Mouse (Mus musculus) midbrain, embryonic 16.5 days (tissue): ENCODE data around the gene Gcsam. TPM values are rescaled to one million over a fixed set of nuclear protein-coding genes. Genes with fewer than 3 reads are reported as not detected.

ENCODE experiments used
- ATAC-seq: fragments of 200-750 bp; cut with Nextera tagmentation; 2 replicates; pipeline ENCODE4 v1.8.0; 2017; ENCODE audit warnings: moderate TSS enrichment
- H3K27ac ChIP-seq: fragments of 300-500 bp; sonication (generic); 2 replicates; pipeline ENCODE4 v1.5.1; 2014; ENCODE audit warnings: mild to moderate bottlenecking, low read length, mixed read lengths
- H3K27me3 ChIP-seq: fragments of 300-500 bp; sonication (generic); 2 replicates; pipeline ENCODE4 v1.6.1; 2014; ENCODE audit warnings: low read depth, low read length, mixed read lengths; ENCODE audit not compliant: control insufficient read depth, insufficient read depth
- H3K36me3 ChIP-seq: fragments of 300-500 bp; sonication (generic); 2 replicates; pipeline ENCODE4 v1.6.1; 2014; ENCODE audit warnings: mild to moderate bottlenecking, low read length, moderate library complexity, mixed read lengths; ENCODE audit not compliant: control insufficient read depth, insufficient read depth
- H3K4me1 ChIP-seq: fragments of 300-500 bp; sonication (generic); 2 replicates; pipeline ENCODE4 v1.6.1; 2014; ENCODE audit warnings: mild to moderate bottlenecking, low read length, mixed read lengths; ENCODE audit not compliant: control insufficient read depth, insufficient read depth
- H3K4me2 ChIP-seq: fragments of 300-500 bp; sonication (generic); 2 replicates; pipeline ENCODE4 v1.6.1; 2014; ENCODE audit warnings: mild to moderate bottlenecking, low read length, mixed read lengths
- H3K4me3 ChIP-seq: fragments of 300-500 bp; sonication (generic); 2 replicates; pipeline ENCODE4 v1.5.1; 2014; ENCODE audit warnings: low read depth, mild to moderate bottlenecking, low read length, moderate library complexity, mixed read lengths
- H3K9ac ChIP-seq: fragments of 300-500 bp; sonication (generic); 2 replicates; pipeline ENCODE4 v1.6.1; 2014; ENCODE audit warnings: low read depth, low read length, mixed read lengths
- H3K9me3 ChIP-seq: fragments of 300-500 bp; sonication (generic); replicated peaks from 2 replicates; pipeline ENCODE4 v1.6.1; 2014; ENCODE audit warnings: mild to moderate bottlenecking, low read length, mixed read lengths; ENCODE audit not compliant: control insufficient read depth, poor library complexity, severe bottlenecking
- WGBS: fragments of 180-500 bp; shearing (Covaris S2); extraction: QIAGEN DNeasy Blood & Tissue Kit; methylation state at CpG from one replicate; pipeline ENCODE4 v1.1.7; 2014; 5-methylcytosine and 5-hydroxymethylcytosine counted together
- polyA plus RNA-seq: library from polyadenylated mRNA; unstranded; fragments of >200 nt; fragmentation: Nextera tagmentation; extraction: Ambion mirVana; gene quantifications from 2 replicates; pipeline ENCODE4 v1.2.1, GENCODE M21; 2015

Gcsam gene
- polyA plus RNA-seq, 1 experiment from 2014 or later: not detected

DNA sequence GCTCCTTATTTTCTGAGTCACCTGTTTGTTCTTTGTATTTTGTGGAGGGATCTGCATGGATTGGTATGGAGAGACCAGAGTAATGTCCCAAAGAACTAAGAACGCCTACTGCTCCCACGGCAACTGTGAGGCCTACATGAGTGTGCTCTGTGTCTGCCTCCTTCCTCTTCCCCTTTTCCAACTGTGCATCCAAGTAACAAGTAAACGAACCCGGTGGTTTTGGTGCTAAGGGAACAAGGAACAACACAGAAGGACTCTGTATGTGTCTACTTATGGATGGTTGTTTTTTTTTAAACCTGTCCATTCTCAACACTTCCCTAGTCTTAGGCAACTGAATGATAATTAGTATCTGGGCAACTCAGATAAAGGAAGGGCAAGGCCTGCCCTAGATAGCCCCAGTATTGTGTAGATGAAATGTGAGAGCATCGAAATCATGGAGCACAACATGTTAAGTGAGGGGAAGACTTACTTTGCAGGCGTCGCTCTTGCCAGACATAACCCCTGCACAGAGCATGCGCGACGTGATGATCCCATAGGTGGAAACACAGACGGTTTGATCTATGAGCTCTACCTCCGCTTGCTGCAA is 47.5 kb downstream of the Gcsam start:
- Histone ChIP-seq H3K4me1 (no peaks in the 10 kb centered on the region), H3K27me3 (no peaks in the 10 kb centered on the region; the same call in none of the 2 replicates), H3K4me2 (no peak overlapping the region), H3K9me3 (no peaks in the 10 kb centered on the region), H3K27ac (no peak overlapping the region), H3K4me3 (no peak overlapping the region), H3K9ac (no peak overlapping the region), H3K36me3 (no peaks in the 10 kb centered on the region)
- no peak for ATAC-seq
- 95% methylated on average over 12 of the region's 12 CpGs for WGBS

DNA sequence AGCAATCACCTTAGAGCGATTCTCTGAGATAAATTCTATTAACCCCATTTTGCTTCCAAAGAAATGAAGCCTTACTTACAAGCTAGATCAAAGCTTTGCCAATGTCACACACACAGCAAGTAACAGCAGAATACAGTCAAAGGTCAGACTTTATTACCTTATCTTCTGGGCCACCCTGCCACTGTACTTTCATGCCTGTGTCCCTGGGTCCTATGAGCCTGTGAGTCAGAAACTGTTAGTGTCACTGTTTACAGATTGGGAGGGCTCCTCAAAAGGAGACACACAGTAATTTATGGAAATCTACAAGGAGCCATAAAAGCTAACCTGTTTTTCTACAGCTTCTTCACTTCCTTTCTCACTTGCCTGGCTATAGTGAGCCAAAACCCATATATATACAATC is 48.1 kb downstream of the Gcsam start:
- no peaks in the 10 kb centered on the region for H3K4me1 ChIP-seq
- WGBS: 100% methylated on average over 1 of the region's 1 CpGs
- no peak for ATAC-seq
- H3K9me3 ChIP-seq: no peaks in the 10 kb centered on the region
- H3K27ac ChIP-seq: no peak overlapping the region
- no peak overlapping the region for H3K9ac ChIP-seq
- no peaks in the 10 kb centered on the region for H3K36me3 ChIP-seq
- H3K4me2 ChIP-seq: no peak overlapping the region
- no peaks in the 10 kb centered on the region; the same call in none of the 2 replicates for H3K27me3 ChIP-seq
- H3K4me3 ChIP-seq: no peak overlapping the region

DNA sequence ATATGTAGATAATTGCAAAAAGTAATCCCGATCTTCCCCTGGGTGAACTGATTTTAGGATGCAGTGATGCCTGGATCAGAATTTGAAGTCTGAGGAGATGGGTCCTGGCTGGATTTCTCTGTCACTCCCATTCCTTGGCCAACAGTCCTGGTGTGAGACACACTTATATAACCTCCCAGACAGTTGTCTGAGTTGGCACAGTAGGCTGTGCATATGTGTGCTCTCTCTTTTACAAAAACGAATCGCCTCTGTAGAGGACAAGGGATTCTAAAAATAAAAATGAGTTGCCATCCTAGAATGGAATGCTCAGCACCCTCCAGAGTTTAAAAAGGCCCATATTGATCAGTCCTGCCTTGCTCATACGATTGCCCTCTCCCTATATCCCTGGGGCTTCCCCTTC is 49.4 kb downstream of the Gcsam start:
- no peak overlapping the region for H3K9ac ChIP-seq
- H3K27me3 ChIP-seq: no peaks in the 10 kb centered on the region; the same call in 1 of the 2 replicates
- WGBS: 85% methylated on average over 4 of the region's 4 CpGs
- no peaks in the 10 kb centered on the region for H3K9me3 ChIP-seq
- no peaks in the 10 kb centered on the region for H3K4me1 ChIP-seq
- no peak overlapping the region for H3K27ac ChIP-seq
- H3K4me2 ChIP-seq: no peak overlapping the region
- no peak for ATAC-seq
- no peaks in the 10 kb centered on the region for H3K36me3 ChIP-seq
- H3K4me3 ChIP-seq: no peak overlapping the region

DNA sequence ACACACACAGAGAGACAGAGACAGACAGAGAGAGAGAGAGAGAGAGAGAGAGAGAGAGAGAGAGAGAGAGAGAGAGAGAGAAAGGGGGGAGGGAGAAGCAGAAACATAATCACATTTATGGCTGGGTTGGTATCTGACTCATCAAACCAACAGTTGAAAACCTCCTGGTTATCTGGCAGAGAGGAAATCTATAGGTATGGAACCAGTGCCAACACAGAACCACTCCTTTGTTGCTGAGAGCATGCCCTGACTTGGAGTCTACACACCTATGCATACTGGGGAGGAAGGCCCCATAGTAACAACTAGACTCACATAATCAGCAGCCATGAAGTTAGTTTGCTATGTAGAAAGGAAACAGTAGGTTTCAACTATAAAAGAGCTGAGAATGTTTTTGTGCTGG is 52.2 kb downstream of the Gcsam start:
- no peak overlapping the region for H3K4me3 ChIP-seq
- no peak overlapping the region for H3K4me2 ChIP-seq
- H3K9me3 ChIP-seq: no peaks in the 10 kb centered on the region
- H3K27me3 ChIP-seq: no peaks in the 10 kb centered on the region
- no peak overlapping the region for H3K27ac ChIP-seq
- ATAC-seq: no peak
- H3K36me3 ChIP-seq: no peaks in the 10 kb centered on the region
- no peak overlapping the region for H3K9ac ChIP-seq
- H3K4me1 ChIP-seq: no peaks in the 10 kb centered on the region

DNA sequence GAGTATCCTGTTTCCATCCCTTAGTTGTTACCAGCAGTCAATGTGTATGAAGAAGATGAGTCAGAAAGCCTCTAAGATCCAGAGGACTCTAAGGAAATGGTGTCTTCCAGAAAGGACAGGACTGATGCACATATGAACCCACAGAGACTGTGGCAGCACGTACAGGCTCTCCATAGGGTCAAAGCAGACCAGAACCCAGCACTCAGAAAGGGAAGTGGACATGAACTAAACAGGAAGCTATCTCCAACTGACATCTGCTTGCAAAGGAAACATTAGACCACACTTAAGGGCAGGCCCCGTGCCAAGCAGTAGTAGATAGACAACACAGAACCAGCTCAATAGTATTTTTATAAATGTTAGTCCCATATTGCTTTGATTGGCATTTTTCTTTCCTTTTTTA is 56.0 kb downstream of the Gcsam start:
- no peak overlapping the region for H3K9ac ChIP-seq
- no peak for ATAC-seq
- H3K27ac ChIP-seq: no peak overlapping the region
- WGBS: 88% methylated on average over 2 of the region's 2 CpGs
- no peak overlapping the region for H3K4me2 ChIP-seq
- no peaks in the 10 kb centered on the region for H3K36me3 ChIP-seq
- no peak overlapping the region for H3K4me3 ChIP-seq
- no peaks in the 10 kb centered on the region for H3K4me1 ChIP-seq
- H3K9me3 ChIP-seq: no peaks in the 10 kb centered on the region
- no peaks in the 10 kb centered on the region for H3K27me3 ChIP-seq

DNA sequence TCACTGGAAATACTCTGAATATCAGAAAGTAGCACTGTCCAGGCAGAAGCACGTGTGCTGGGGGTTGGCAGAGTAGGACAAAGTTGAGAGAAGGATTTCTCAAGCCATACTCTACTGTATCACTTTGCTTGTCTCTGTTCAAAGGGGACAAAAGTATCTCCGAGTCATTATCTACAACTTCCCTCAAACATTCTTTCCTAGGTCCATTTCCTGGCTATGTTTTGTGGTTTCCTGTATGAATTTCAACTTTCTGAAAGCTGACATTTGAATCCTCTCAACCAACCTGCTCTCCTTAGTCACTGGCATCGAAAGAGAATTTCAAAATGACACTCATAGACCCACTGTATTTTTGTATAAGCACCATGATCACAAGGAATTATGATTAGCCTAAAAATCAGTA is 58.0 kb downstream of the Gcsam start:
- no peaks in the 10 kb centered on the region for H3K36me3 ChIP-seq
- H3K4me3 ChIP-seq: no peak overlapping the region
- no peaks in the 10 kb centered on the region for H3K27me3 ChIP-seq
- 72% methylated on average over 3 of the region's 3 CpGs for WGBS
- no peak overlapping the region for H3K27ac ChIP-seq
- H3K4me1 ChIP-seq: no peaks in the 10 kb centered on the region
- H3K4me2 ChIP-seq: no peak overlapping the region
- no peak overlapping the region for H3K9ac ChIP-seq
- no peaks in the 10 kb centered on the region for H3K9me3 ChIP-seq
- no peak for ATAC-seq

DNA sequence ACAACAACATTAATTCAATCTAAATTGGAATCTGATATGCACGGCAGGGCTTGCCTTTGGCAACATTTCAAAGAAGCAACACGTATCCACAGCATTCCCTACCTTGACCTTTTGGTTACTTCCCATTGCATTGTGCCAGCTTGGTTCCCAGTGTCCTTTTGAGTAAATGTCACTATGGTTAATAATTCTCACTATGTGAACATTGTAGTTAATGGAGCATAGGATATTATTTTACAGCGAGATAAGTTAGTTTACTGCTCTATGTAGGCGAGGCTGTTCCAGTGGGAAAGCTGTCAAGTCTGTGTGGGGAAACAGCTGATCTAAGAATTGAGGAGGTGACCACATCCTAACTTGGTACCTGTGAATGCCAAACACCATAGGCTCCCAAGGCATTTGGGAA is 59.8 kb downstream of the Gcsam start:
- WGBS: 70% methylated on average over 4 of the region's 4 CpGs

More for the DNA sequence above, 59.8 kb downstream of the Gcsam start:
- ATAC-seq: no peak
- no peak overlapping the region for H3K4me2 ChIP-seq
- H3K27ac ChIP-seq: no peak overlapping the region
- no peaks in the 10 kb centered on the region for H3K36me3 ChIP-seq
- no peaks in the 10 kb centered on the region for H3K27me3 ChIP-seq
- no peaks in the 10 kb centered on the region for H3K4me1 ChIP-seq
- no peak overlapping the region for H3K9ac ChIP-seq
- H3K9me3 ChIP-seq: no peaks in the 10 kb centered on the region
- no peak overlapping the region for H3K4me3 ChIP-seq

Other genes with a start within 250 kb of the Gcsam start
- gene Cd200, start 201.3 kb upstream of the Gcsam start, polyA plus RNA-seq: 411 and 438 TPM in 2 replicates
- gene Gm609, start 117.4 kb upstream of the Gcsam start, polyA plus RNA-seq: not detected in 2 replicates
- not detected in 2 replicates for gene Gm17783, start 78.3 kb upstream of the Gcsam start, polyA plus RNA-seq
- not detected in 2 replicates for gene Slc9c1, start 75.1 kb upstream of the Gcsam start, polyA plus RNA-seq
- gene BC016579, start 43.7 kb downstream of the Gcsam start, polyA plus RNA-seq: not detected in 2 replicates
- gene Tmprss7, start 83.3 kb downstream of the Gcsam start, polyA plus RNA-seq: 0.75 and 0.93 TPM in 2 replicates
- 337 and 369 TPM in 2 replicates for gene Tagln3, start 114.2 kb downstream of the Gcsam start, polyA plus RNA-seq
- 42.3 and 42.6 TPM in 2 replicates for gene Abhd10, start 132.6 kb downstream of the Gcsam start, polyA plus RNA-seq